Mouse (Mus musculus) heart, embryonic 15.5 days (tissue): ENCODE data around the gene Dppa2. TPM values are rescaled to one million over a fixed set of nuclear protein-coding genes. Genes with fewer than 3 reads are reported as not detected.

Source experiments
- ATAC-seq: fragments of 200-750 bp; cut with Nextera tagmentation; replicated peaks from 2 replicates; pipeline ENCODE4 v1.8.0; 2017; ENCODE audit warnings: low read depth, moderate TSS enrichment; ENCODE audit not compliant: insufficient number of reproducible peaks, insufficient read depth, low FRiP score
- H3K27ac ChIP-seq: fragments of 300-500 bp; sonication (generic); 2 replicates; pipeline ENCODE4 v1.5.1; 2015; ENCODE audit warnings: mild to moderate bottlenecking, inconsistent platforms
- H3K27me3 ChIP-seq: fragments of 300-500 bp; sonication (generic); 2 replicates; pipeline ENCODE4 v1.6.1; 2015; ENCODE audit warnings: inconsistent platforms
- H3K36me3 ChIP-seq: fragments of 300-500 bp; sonication (generic); 2 replicates; pipeline ENCODE4 v1.6.1; 2015; ENCODE audit warnings: mild to moderate bottlenecking, inconsistent platforms
- H3K4me1 ChIP-seq: fragments of 300-500 bp; sonication (generic); replicated peaks from 2 replicates; pipeline ENCODE4 v1.6.1; 2015; ENCODE audit warnings: inconsistent platforms
- H3K4me2 ChIP-seq: fragments of 300-500 bp; sonication (generic); 2 replicates; pipeline ENCODE4 v1.6.1; 2015; ENCODE audit warnings: inconsistent platforms, mild to moderate bottlenecking, moderate library complexity
- H3K4me3 ChIP-seq: fragments of 300-500 bp; sonication (generic); 2 replicates; pipeline ENCODE4 v1.5.1; 2015; ENCODE audit warnings: mild to moderate bottlenecking, inconsistent platforms
- H3K9ac ChIP-seq: fragments of 300-500 bp; sonication (generic); 2 replicates; pipeline ENCODE4 v1.6.1; 2015; ENCODE audit warnings: mild to moderate bottlenecking, inconsistent platforms
- H3K9me3 ChIP-seq: fragments of 300-500 bp; sonication (generic); replicated peaks from 2 replicates; pipeline ENCODE4 v1.6.1; 2016; ENCODE audit warnings: inconsistent platforms
- WGBS: fragments of 180-500 bp; shearing (Covaris S2); methylation state at CpG from one replicate; pipeline ENCODE4 v1.1.7; 2015; ENCODE audit warnings: mixed read lengths; 5-methylcytosine and 5-hydroxymethylcytosine counted together
- polyA plus RNA-seq: library from polyadenylated mRNA; unstranded; fragments of >200 nt; fragmentation: Nextera tagmentation; extraction: Ambion mirVana; gene quantifications from 2 replicates; pipeline ENCODE4 v1.2.1, GENCODE M21; 2015

Gene Dppa2
- polyA plus RNA-seq, result not detected in 2 replicates

DNA sequence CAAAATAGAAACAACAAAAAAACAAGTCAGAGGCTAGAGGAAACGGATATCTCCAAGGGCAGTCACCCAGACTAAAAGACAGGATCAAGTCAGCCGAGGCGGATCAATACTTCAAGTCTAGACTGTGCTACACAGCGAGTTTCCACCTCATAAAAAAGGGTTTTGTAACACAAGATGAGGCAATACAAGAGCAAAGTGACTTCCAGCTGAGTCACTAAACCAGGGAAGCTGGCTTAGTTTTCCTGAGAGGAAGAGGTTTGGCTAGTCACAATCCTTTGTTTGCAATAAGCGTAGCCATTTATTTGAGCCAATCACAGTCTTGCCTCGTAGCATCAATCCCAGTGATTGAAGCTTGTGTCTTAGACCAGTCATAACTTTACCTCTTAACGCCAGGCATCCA, at the start of gene Dppa2:
Gene Dppa2, plus strand, starts transcription at position 400 of the 400 bp plus-strand sequence.
- Histone ChIP-seq H3K4me1 (no peaks in the 10 kb centered on the region), H3K9me3 (no peaks in the 10 kb centered on the region), H3K36me3 (no peaks in the 10 kb centered on the region), H3K9ac (no peak within 1 kb of the TSS), H3K4me2 (no peak within 1 kb of the TSS), H3K27ac (no peak within 1 kb of the TSS), H3K4me3 (no peak within 1 kb of the TSS), H3K27me3 (no peaks in the 10 kb centered on the region)
- 88% methylated on average over 7 of the region's 7 CpGs for WGBS
- no peak for ATAC-seq

- 83% methylated on average over 5 of the region's 5 CpGs for WGBS
- no peak overlapping the region for H3K9ac ChIP-seq
- no peaks in the 10 kb centered on the region for H3K9me3 ChIP-seq
- no peaks in the 10 kb centered on the region for H3K27me3 ChIP-seq
- H3K4me1 ChIP-seq, result no peaks in the 10 kb centered on the region
- H3K27ac ChIP-seq, result no peak overlapping the region
- no peak overlapping the region for H3K4me3 ChIP-seq
- no peak overlapping the region for H3K4me2 ChIP-seq
- ATAC-seq, result no peak
- H3K36me3 ChIP-seq, result no peaks in the 10 kb centered on the region
Observed at GRCm38 (mm10) chr16:48254584-48254983, 49.1 kb upstream of the Dppa2 start.

DNA sequence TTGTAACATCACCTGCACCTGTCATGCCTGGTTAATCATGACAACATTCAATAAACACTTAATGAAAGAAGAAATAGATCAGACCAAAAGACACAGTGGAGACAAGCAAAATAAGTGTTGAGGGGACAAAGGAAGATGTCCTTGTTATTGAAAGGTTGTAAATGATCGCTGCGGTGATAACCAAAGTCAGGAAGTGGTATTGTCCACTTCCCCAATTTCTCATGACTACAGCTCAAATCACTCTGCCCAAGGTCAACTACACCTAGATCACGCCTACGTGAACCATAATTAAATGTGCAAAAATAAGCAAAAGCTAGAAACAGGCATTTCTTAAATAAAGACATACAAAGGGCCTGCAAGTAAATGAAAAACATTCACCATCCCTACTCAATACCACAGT, 44.2 kb upstream of the Dppa2 start:
- Histone ChIP-seq H3K27ac (no peak overlapping the region), H3K4me2 (no peak overlapping the region), H3K9ac (no peak overlapping the region), H3K4me3 (no peak overlapping the region), H3K4me1 (no peaks in the 10 kb centered on the region), H3K9me3 (no peaks in the 10 kb centered on the region), H3K36me3 (no peaks in the 10 kb centered on the region), H3K27me3 (no peaks in the 10 kb centered on the region)
- WGBS, result 90% methylated on average over 4 of the region's 4 CpGs
- no peak for ATAC-seq

DNA sequence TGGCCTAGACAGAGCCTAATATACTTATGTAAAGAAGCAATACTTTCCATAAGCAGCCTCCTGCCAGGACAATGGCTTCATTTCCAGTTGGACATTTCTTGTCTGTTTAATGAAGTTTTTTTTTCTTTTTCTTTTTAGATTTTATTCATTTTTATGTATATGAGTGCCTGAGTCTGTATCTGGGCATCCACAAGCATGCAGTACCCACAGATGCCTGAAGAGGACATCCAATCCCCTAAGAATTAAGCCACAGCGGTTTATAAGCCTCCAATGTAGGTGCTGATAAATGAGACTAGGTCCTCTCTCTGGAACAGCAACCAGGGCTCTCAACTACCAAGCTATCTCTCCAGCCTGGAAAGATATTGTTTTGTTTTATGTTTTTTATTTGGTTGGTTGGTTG, 40.8 kb upstream of the Dppa2 start:
- 76% methylated on average over 1 of the region's 1 CpGs for WGBS
- Histone ChIP-seq H3K9ac (no peak overlapping the region), H3K36me3 (no peaks in the 10 kb centered on the region), H3K27ac (no peak overlapping the region), H3K4me3 (no peak overlapping the region), H3K4me1 (no peaks in the 10 kb centered on the region), H3K9me3 (no peaks in the 10 kb centered on the region), H3K27me3 (no peaks in the 10 kb centered on the region), H3K4me2 (no peak overlapping the region)
- ATAC-seq, result no peak

DNA sequence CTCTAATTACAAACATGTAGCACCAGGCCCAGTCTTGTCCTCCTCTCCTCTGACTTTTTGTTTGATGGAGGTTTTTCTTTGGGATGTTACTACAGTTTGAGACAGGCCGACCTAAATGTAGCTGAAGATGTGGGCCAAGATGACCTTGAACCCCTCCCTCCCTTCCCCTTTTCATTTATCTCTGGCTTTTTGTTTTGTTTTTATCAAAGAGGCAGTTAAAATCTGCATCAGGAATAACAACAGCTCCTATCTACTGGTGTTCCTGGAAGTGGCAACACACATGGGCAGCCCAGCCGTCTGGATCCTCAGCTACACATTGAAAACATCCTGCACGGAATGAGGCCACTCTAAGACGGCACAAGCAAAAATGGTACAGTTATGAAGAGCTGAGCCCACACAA, 37.9 kb upstream of the Dppa2 start:
- H3K36me3 ChIP-seq, result no peaks in the 10 kb centered on the region
- no peak overlapping the region for H3K4me3 ChIP-seq
- no peaks in the 10 kb centered on the region for H3K4me1 ChIP-seq
- WGBS, result 70% methylated on average over 4 of the region's 4 CpGs
- no peak overlapping the region for H3K4me2 ChIP-seq
- no peak overlapping the region for H3K27ac ChIP-seq
- H3K9ac ChIP-seq, result no peak overlapping the region
- H3K27me3 ChIP-seq, result no peaks in the 10 kb centered on the region
- ATAC-seq, result no peak
- H3K9me3 ChIP-seq, result no peaks in the 10 kb centered on the region

GRCm38 (mm10) chr16:48276940-48277339, 26.8 kb upstream of the Dppa2 start:
- Histone ChIP-seq H3K4me2 (no peak overlapping the region), H3K4me1 (no peaks in the 10 kb centered on the region), H3K9me3 (no peaks in the 10 kb centered on the region), H3K27ac (no peak overlapping the region), H3K36me3 (no peaks in the 10 kb centered on the region), H3K4me3 (no peak overlapping the region), H3K27me3 (no peaks in the 10 kb centered on the region), H3K9ac (no peak overlapping the region)
- ATAC-seq, result no peak
- WGBS, result 64% methylated on average over 4 of the region's 4 CpGs

- no peaks in the 10 kb centered on the region for H3K4me1 ChIP-seq
- no peak overlapping the region for H3K9ac ChIP-seq
- H3K4me3 ChIP-seq, result no peak overlapping the region
- WGBS, result 90% methylated on average over 4 of the region's 4 CpGs
- ATAC-seq, result no peak
- no peaks in the 10 kb centered on the region for H3K36me3 ChIP-seq
- H3K4me2 ChIP-seq, result no peak overlapping the region
- H3K27me3 ChIP-seq, result no peaks in the 10 kb centered on the region
- no peaks in the 10 kb centered on the region for H3K9me3 ChIP-seq
- no peak overlapping the region for H3K27ac ChIP-seq
Observed at GRCm38 (mm10) chr16:48280883-48281282, 22.8 kb upstream of the Dppa2 start.

DNA sequence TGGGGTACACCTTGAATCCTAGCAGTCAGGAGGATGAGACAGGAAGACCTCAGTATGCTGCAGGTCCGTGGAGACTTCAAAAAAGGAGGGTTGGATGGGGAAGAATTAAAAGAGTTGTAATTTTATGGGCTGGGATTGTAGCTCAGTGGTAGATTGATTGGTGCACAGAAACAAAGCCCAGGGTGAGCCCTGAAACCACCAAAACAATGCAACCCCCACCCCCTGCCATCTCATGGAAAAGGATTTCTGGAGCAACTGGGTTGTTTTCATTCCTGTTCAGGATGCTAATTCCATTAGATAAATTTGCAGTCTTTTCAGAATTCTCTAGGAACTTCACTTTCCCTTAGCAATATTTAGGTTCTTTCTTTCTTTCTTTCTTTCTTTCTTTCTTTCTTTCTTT, 20.9 kb upstream of the Dppa2 start:
- H3K9me3 ChIP-seq, result no peaks in the 10 kb centered on the region
- H3K27ac ChIP-seq, result no peak overlapping the region
- no peak overlapping the region for H3K4me2 ChIP-seq
- no peaks in the 10 kb centered on the region for H3K36me3 ChIP-seq
- 70% methylated on average over 1 of the region's 1 CpGs for WGBS
- no peak overlapping the region for H3K9ac ChIP-seq
- ATAC-seq, result no peak
- no peaks in the 10 kb centered on the region for H3K27me3 ChIP-seq
- no peak overlapping the region for H3K4me3 ChIP-seq
- H3K4me1 ChIP-seq, result no peaks in the 10 kb centered on the region

DNA sequence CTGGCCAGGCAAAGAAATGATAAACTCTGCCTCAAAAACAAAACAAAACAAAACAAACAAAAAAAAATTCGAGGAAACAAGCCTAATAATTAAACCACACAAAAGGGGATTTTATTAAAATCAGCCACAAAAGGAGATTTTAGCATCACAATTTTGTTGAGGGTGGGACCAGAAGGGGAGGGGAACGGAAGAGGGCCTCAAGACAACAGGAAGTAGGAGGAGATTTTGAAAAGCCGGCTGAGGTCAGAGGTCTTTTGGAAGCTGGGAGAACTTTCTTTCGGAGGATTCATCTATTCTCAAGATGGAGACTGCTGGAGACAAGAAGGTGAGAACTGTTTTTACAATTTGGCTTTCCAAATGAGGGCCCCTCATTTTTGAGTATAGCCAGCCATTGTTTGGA, 20.2 kb upstream of the Dppa2 start, which contains the start of gene Dppa4:
Gene Dppa4, plus strand, starts transcription at position 217 of the 400 bp plus-strand sequence.
- no peak for ATAC-seq
- 67% methylated on average over 4 of the region's 4 CpGs for WGBS

DNA sequence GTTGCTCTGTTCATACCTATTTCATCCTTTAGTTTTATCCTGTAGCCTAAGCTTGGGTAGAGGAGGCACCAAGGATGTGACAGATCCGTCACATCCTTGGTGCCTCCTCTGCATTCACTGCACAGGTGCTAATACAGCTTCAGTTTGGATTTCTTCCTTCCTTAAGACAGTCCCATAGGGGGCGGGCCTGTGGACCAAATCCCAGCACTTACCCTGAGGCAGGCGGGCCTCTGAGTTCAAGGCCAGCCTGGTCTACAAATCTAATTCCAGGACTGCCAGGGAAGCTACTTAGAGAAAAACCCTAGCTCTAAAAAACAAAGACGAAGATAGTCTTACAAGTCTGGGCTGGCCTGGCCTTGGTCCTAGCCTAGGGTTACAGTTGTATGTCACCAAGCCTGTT, 18.2 kb upstream of the Dppa2 start:
- WGBS, result 80% methylated on average over 4 of the region's 4 CpGs
- no peaks in the 10 kb centered on the region for H3K4me1 ChIP-seq
- no peak overlapping the region for H3K4me3 ChIP-seq
- no peaks in the 10 kb centered on the region for H3K9me3 ChIP-seq
- H3K4me2 ChIP-seq, result no peak overlapping the region
- no peak for ATAC-seq
- no peaks in the 10 kb centered on the region for H3K27me3 ChIP-seq
- no peak overlapping the region for H3K27ac ChIP-seq
- no peak overlapping the region for H3K9ac ChIP-seq
- no peaks in the 10 kb centered on the region for H3K36me3 ChIP-seq

More for the DNA sequence above, 20.2 kb upstream of the Dppa2 start, which contains the start of gene Dppa4:
- H3K9me3 ChIP-seq, result no peaks in the 10 kb centered on the region
- H3K4me1 ChIP-seq, result no peaks in the 10 kb centered on the region
- no peaks in the 10 kb centered on the region for H3K36me3 ChIP-seq
- H3K27ac ChIP-seq, result no peak within 1 kb of the TSS
- no peaks in the 10 kb centered on the region for H3K27me3 ChIP-seq
- H3K4me2 ChIP-seq, result no peak within 1 kb of the TSS
- H3K4me3 ChIP-seq, result no peak within 1 kb of the TSS
- no peak within 1 kb of the TSS for H3K9ac ChIP-seq

DNA sequence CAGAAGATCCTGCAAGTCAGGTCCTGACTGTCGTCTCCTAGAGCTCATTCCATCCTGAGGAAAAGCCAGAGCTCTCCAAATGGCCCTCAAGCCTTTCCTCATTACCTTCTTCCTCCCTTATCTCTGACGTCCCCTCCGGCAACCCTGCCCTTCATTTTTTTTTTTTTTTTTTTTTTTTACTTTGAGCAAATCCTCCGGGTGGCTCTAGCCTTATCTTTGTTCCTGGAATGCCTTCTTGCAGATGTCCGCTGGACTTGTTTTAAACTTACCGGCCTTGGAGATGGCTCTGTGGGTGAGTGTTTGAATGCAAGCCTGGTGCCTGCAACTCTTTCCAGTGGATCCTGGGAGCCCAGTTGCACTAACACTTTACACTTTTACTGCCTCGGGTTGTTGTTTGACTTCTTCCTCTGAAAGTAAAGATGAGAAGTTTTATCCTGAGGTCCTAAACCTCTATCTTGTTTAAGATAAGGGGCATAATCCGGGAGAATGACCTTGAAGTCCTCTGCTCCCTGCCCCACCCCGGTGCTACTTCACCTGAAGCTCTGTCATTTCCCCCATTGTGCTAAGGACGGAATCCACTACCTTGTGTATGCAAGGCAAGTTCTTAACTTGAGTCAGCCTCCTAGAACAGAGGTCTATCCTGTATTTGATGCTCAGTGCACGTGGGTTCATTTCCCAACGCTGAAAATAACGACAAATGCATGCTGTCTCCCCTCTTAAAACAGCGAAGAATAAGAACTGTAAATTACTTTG, 6.1 kb upstream of the Dppa2 start:
- no peak for ATAC-seq
- Histone ChIP-seq H3K4me1 (no peaks in the 10 kb centered on the region), H3K4me2 (no peak overlapping the region), H3K4me3 (no peak overlapping the region), H3K36me3 (no peaks in the 10 kb centered on the region), H3K27ac (no peak overlapping the region), H3K9ac (no peak overlapping the region), H3K27me3 (no peaks in the 10 kb centered on the region), H3K9me3 (no peaks in the 10 kb centered on the region)
- WGBS, result 39% methylated on average over 14 of the region's 14 CpGs

GRCm38 (mm10) chr16:48299884-48300283, 3.8 kb upstream of the Dppa2 start:
- no peaks in the 10 kb centered on the region for H3K4me1 ChIP-seq
- 77% methylated on average over 3 of the region's 3 CpGs for WGBS
- H3K4me3 ChIP-seq, result no peak overlapping the region
- ATAC-seq, result no peak
- no peaks in the 10 kb centered on the region for H3K27me3 ChIP-seq
- no peaks in the 10 kb centered on the region for H3K9me3 ChIP-seq
- no peak overlapping the region for H3K9ac ChIP-seq
- H3K27ac ChIP-seq, result no peak overlapping the region
- no peaks in the 10 kb centered on the region for H3K36me3 ChIP-seq
- H3K4me2 ChIP-seq, result no peak overlapping the region
